Comparison of ENCODE assay signal across 23 mouse cellular contexts in genomic region chr6:137331826-137332225, GRCm38 (mm10).
DNase-seq lines count a peak whose midpoint lies in the region; ATAC-seq lines count a peak whose summit lies in the region.
"Had no signal": no experiment of that assay in that cellular context is flagged by ENCODE, and none has a peak within 500 bp of the region (broad histone marks: within the 10 kb centered on the region; RNA-seq: fewer than 3 reads in every experiment).

No protein-coding gene starts in this region.

- H3K4me2 ChIP-seq in midbrain, embryonic 13.5 days (replicated peaks) = no peak overlapping the region
- H3K4me2 ChIP-seq: forebrain, embryonic 13.5 days; heart, embryonic 12.5 days; heart, embryonic 15.5 days; hindbrain, embryonic 13.5 days; intestine, embryonic 15.5 days had no signal

- peak overlapping the region; percentile 58; the same call in 1 of the 2 replicates for H3K27ac ChIP-seq in midbrain, embryonic 13.5 days
- H3K27ac ChIP-seq in midbrain, embryonic 10.5 days (replicated peaks) = no peak overlapping the region
- H3K27ac ChIP-seq: forebrain, embryonic 10.5 days; forebrain, embryonic 13.5 days; heart, embryonic 15.5 days; hindbrain, embryonic 10.5 days; hindbrain, embryonic 13.5 days; intestine, embryonic 15.5 days had no signal

- WGBS in midbrain, embryonic 13.5 days = 82% methylated on average over 3 of the region's 3 CpGs
- 88% methylated on average over 3 of the region's 3 CpGs for WGBS in midbrain, embryonic 10.5 days

- H3K27me3 ChIP-seq in midbrain, embryonic 13.5 days = no peaks in the 10 kb centered on the region
- no peaks in the 10 kb centered on the region for H3K27me3 ChIP-seq in midbrain, embryonic 10.5 days (ENCODE audit: low read depth, poor library complexity, severe bottlenecking)
- H3K27me3 ChIP-seq: forebrain, embryonic 13.5 days; heart, embryonic 12.5 days; heart, embryonic 15.5 days; hindbrain, embryonic 13.5 days; intestine, embryonic 15.5 days had no signal

- no peaks in the 10 kb centered on the region; the same call in 1 of the 2 replicates for H3K9me3 ChIP-seq in midbrain, embryonic 13.5 days
- no peaks in the 10 kb centered on the region; the same call in 1 of the 2 replicates for H3K9me3 ChIP-seq in midbrain, embryonic 10.5 days (replicated peaks)
- H3K9me3 ChIP-seq: heart, embryonic 15.5 days; intestine, embryonic 15.5 days had no signal

- no peak for ATAC-seq in midbrain, embryonic 13.5 days
- ATAC-seq: forebrain, embryonic 13.5 days; forebrain, embryonic 16.5 days; hindbrain, embryonic 16.5 days; intestine, embryonic 15.5 days had no signal

- H3K9ac ChIP-seq in midbrain, embryonic 13.5 days (replicated peaks) = no peak overlapping the region
- H3K9ac ChIP-seq: forebrain, embryonic 13.5 days; heart, embryonic 12.5 days; heart, embryonic 15.5 days; hindbrain, embryonic 13.5 days; intestine, embryonic 15.5 days had no signal

- peak; percentile 46 to 79 for DNase-seq in adrenal gland, adult (ENCODE audit: inconsistent age in 2 of 2, low spot score in 1 of 2)
- DNase-seq in adrenal gland, postnatal 10 days = no peak
- DNase-seq in adrenal gland, postnatal 14 days = peak; percentile 21
- DNase-seq in adrenal gland, adult 18-20 months (ENCODE audit: low spot score in 2 of 2) = no peak
- no peak for DNase-seq in midbrain, embryonic 10.5 days (ENCODE audit: low spot score)
- DNase-seq: cerebellum, adult 18-20 months; cerebellum, adult 9-10 months; cerebellum, postnatal 14 days; gastrocnemius, postnatal 10 days; gastrocnemius, postnatal 36 days; heart, postnatal 10 days; heart, postnatal 36 days; kidney, adult 11 months had no signal

- H3K36me3 ChIP-seq in midbrain, embryonic 13.5 days = peaks cover 3% of the 10 kb centered on the region; the same call in 1 of the 2 replicates
- no peaks in the 10 kb centered on the region for H3K36me3 ChIP-seq in midbrain, embryonic 10.5 days
- H3K36me3 ChIP-seq: forebrain, embryonic 10.5 days; heart, embryonic 12.5 days; heart, embryonic 15.5 days; hindbrain, embryonic 10.5 days; hindbrain, embryonic 13.5 days; intestine, embryonic 15.5 days had no signal

- peaks cover 32% of the 10 kb centered on the region for H3K4me1 ChIP-seq in midbrain, embryonic 13.5 days (replicated peaks)
- peaks cover 13% of the 10 kb centered on the region for H3K4me1 ChIP-seq in midbrain, embryonic 10.5 days
- H3K4me1 ChIP-seq: heart, embryonic 15.5 days had no signal

- no peak overlapping the region for H3K4me3 ChIP-seq in midbrain, embryonic 13.5 days (replicated peaks)
- H3K4me3 ChIP-seq in midbrain, embryonic 10.5 days = no peak overlapping the region
- H3K4me3 ChIP-seq: forebrain, embryonic 10.5 days; forebrain, embryonic 13.5 days; heart, embryonic 12.5 days; heart, embryonic 15.5 days; hindbrain, embryonic 10.5 days; hindbrain, embryonic 13.5 days; intestine, embryonic 15.5 days had no signal

Comparison
In these comparisons a context has a peak if more than half of its experiments do, and no peak if none do; other contexts are left out.
1. DNase-seq: peak in adrenal gland, adult (2 of 2) and adrenal gland, postnatal 14 days (single experiment); none in adrenal gland, postnatal 10 days (single experiment), adrenal gland, adult 18-20 months (0 of 2) and midbrain, embryonic 10.5 days (single experiment).